Mouse (Mus musculus): Measurements from ENCODE around the gene Parp4. TPM values are rescaled to one million over a fixed set of nuclear protein-coding genes. Genes with fewer than 3 reads are reported as not detected.

Parp4 gene
- 2.3 and 2.7 TPM in 2 replicates for polyA plus RNA-seq (2012)

DNA sequence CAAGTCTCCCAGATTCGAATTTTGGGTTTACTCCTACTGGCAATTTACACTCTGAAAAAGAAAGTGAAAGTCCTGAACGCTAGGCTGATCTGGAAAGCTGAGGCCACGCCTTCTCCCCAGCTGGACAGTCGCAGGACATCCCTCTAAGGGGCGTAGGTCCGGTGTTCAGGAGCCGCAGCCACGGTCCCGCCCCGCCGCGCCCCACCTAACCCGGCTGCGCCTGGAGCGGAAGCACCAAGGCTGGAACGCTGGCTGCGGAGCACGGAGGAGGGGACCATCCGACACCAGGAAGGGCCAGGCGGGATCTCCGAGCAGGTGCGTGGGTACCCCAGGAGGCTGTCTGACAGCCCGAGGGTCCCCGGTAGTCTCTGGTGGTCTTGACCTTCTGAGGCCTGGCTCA is at the start of gene Parp4, which contains the start of gene Cenpj:
Gene Parp4 (plus strand): TSS at position 204 of the 400 bp plus-strand sequence.
Gene Cenpj (minus strand): TSS at position 10 of the 400 bp plus-strand sequence.

GRCm38 (mm10) chr14:56667969-56668802 is 92.8 kb downstream of the Parp4 start, which contains the start of gene Mphosph8:
TSS of gene Mphosph8 (plus strand) at chr14:56668248.

Other genes with a start within 250 kb of the Parp4 start
- not detected in 2 replicates for gene Atp12a, start 210.6 kb upstream of the Parp4 start, polyA plus RNA-seq (2012)
- gene Rnf17, start 173.0 kb upstream of the Parp4 start, polyA plus RNA-seq (2012): 0.17 and 0.39 TPM in 2 replicates
- 1.7 and 2.1 TPM in 2 replicates for gene Cenpj, start 194 bp upstream of the Parp4 start, polyA plus RNA-seq (2012)
- 4.3 and 6.3 TPM in 2 replicates for gene Mphosph8, start 92.6 kb downstream of the Parp4 start, polyA plus RNA-seq (2012)
- 14.4 and 15.8 TPM in 2 replicates for gene Pspc1, start 202.7 kb downstream of the Parp4 start, polyA plus RNA-seq (2012)
- 2.1 and 2.9 TPM in 2 replicates for gene Zmym5, start 236.1 kb downstream of the Parp4 start, polyA plus RNA-seq (2012)